Mouse (Mus musculus): Measurements from ENCODE around the gene Aoc2. TPM values are rescaled to one million over a fixed set of nuclear protein-coding genes. Genes with fewer than 3 reads are reported as not detected.

Gene Aoc2
- polyA plus RNA-seq (2016; fragmentation: Nextera tagmentation; extraction: Ambion mirVana), result 1.6 and 2.5 TPM in 2 replicates

DNA sequence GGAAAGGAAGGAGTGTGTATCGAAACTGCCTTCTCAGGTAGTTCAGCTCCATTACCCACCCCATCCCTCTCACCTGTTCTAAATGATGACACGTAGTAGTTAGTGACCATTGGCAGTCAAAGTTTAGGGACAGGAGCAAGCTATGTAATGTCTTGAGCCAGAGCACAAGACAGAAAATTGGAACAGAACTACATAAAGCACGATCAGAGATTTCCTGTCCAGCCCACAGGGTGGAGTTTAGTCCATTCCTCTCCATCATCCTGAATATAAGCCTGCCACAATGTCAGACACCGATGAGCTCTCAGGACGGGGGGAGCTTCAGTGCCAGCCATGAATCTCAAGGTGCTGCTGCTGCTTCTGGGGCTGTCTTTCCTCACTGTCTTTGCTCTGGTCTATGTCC is at the start of gene Aoc2:
TSS of gene Aoc2 (plus strand) at position 301 of the 400 bp plus-strand sequence.
- no peaks in the 10 kb centered on the region for H3K9me3 ChIP-seq (replicated peaks)
- no peaks in the 10 kb centered on the region for H3K4me1 ChIP-seq
- no peak within 1 kb of the TSS for H3K4me3 ChIP-seq
- no peak for DNase-seq (ENCODE audit: low spot score)
- no peaks in the 10 kb centered on the region for H3K27me3 ChIP-seq (ENCODE audit: low read depth, poor library complexity, severe bottlenecking)
- H3K36me3 ChIP-seq, result peaks cover 70% of the 10 kb centered on the region
- 94% methylated on average over 5 of the region's 5 CpGs for whole genome bisulfite sequencing
- H3K27ac ChIP-seq (replicated peaks), result no peak within 1 kb of the TSS

DNA sequence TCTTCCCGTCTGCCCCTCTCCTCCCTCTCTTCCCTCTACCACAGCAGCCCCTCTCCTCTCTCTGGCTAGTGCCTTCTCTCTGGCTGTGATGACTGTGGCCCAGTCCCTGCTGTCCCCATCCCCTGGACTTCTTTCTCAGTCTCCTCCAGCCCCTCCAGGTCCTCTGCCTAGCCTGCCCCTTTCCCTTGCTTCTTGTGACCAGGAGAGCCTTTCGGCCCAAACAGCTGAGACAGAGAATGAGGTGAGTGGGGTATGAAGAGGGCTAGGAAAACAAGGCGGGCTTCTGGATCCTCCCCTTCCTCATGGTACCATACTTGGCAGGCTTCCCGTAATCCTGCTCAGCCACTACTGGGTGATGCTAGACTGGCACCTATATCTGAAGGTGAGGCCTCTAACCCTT is 49.6 kb upstream of the Aoc2 start:
- Histone ChIP-seq H3K27me3 (ENCODE audit: low read depth, poor library complexity, severe bottlenecking) (peaks cover 36% of the 10 kb centered on the region), H3K36me3 (peaks cover 16% of the 10 kb centered on the region), H3K9me3 (replicated peaks) (no peaks in the 10 kb centered on the region), H3K27ac (replicated peaks) (no peak overlapping the region), H3K4me3 (peak overlapping the region; percentile 18; the same call in 1 of the 2 replicates), H3K4me1 (peaks cover 38% of the 10 kb centered on the region)
- DNase-seq (ENCODE audit: low spot score), result no peak
- 83% methylated on average over 4 of the region's 4 CpGs for WGBS

DNA sequence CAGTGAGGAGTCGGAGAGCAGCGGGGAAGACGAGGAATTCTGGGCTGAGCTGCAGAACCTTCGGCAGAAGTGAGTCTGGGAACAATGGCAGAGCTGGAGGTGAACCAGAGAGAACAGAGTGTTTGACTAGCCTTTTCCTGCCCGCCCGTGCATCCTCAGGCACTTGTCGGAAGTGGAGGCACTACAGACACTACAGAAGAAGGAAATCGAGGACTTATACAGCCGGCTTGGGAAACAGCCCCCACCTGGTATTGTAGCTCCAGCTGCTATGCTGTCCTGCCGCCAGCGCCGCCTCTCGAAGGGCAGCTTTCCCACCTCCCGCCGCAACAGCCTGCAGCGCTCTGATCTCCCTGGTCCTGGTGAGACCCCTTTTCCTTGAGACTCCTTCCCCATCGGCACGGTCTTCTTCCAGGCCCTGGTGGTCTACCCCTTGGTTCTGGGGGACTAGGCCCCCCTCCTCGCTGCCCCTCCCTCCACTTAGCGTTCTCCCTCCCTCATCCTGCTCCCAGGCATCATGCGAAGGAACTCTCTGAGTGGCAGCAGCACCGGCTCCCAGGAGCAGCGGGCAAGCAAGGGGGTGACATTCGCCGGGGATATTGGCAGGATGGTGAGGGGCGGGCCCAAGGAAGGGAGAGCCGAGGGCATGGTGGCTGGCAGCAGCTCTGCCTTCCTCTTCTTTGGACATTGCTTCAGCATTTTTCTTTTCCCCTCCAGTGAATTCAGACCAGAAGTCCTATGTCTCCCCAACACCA is 48.4 kb upstream of the Aoc2 start:
- Histone ChIP-seq H3K36me3 (peaks cover 16% of the 10 kb centered on the region), H3K27me3 (ENCODE audit: low read depth, poor library complexity, severe bottlenecking) (peaks cover 43% of the 10 kb centered on the region), H3K4me1 (peaks cover 38% of the 10 kb centered on the region), H3K9me3 (replicated peaks) (no peaks in the 10 kb centered on the region), H3K4me3 (peak overlapping the region; percentile 88), H3K27ac (replicated peaks) (peak overlapping the region; percentile 33)
- WGBS, result 29% methylated on average over 27 of the region's 27 CpGs
- peak; percentile 20 for DNase-seq (ENCODE audit: low spot score)

DNA sequence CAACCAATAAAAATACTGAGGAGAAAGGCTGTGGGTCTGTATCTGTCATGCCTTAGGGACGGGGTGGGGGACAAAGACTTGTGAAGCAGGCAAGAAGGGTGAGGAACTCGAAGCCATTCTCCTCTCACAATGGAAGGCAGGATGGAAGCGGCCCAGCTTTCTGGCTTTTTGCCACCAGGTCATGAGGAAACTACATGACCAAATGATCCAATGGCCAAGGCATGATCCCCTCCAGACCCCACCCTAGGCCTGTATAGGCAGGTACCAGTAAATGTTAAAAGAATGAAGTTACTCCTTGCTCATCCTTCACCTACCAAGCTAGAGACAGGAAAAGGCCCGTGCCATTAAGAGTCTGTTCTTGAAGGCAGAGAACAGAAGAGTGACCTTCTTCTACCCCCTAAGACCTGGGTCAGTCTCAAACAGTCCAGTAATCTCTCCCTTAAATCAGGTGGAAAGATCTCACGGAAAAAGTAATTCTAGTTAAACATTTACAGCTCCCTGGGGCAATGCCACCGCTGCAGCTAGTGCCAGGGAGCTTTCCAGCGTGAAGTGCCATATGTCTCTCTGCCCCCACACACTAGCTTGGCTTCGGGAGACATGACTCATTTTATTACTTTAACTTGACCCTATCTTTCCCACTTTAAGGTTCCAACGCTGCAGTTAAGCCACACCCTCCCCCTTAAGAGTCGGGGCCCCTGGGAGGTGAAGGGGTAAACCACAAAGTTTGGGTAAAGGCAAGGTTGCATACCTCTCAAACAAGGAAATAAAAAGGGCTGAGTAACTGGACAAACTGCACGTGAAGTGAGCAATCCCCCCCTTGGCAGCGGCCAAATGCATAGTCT is 47.3 kb upstream of the Aoc2 start:
- DNase-seq (ENCODE audit: low spot score), result no peak

DNA sequence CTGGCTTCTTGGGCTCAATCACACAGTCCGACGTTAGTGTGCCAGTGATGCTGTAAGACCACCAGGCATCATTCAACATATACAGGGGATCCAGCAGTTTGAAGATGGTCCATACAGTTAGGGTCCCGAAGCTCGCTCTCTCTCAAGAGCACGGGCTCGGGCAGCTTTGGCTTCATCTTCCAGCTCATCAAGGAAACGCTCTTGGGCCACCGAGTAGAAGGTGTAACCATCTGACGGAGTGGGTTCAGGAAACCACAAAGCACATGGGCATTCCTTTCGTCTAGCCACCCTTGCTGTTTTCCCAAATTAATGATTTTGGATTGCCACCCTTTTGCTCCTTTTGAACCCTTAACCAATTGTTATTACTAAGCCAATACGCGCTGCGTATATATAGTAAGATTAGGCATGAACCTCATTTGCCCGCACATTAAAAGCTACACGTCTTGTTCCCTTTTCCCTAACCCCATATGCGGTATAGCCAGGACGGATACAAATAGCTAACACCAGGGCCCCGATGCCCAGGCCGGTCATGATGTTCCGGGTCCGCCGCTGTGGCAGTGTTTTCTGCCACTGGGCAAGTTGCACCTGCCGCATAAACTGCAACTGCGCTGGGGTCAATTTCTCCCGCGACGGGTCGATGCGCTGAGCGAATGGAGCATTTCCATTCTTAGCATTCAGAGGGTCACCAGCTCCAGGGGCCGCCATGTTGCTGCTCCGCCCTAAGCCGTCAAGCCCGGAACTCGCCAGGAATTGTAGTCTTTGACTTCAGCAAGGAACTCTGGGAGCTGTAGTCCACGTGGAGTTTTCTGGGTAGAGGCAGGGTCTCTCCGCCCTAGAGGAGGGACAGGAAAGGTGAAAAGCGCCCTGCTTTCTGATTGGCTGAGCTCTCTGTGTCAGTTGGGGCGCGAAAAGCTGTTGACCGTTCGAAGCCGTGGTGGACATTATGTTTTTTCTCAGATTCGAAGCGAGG is 46.4 kb upstream of the Aoc2 start, which contains the start of the genes Cntd1 and Coa3:
TSS of gene Cntd1 (plus strand) at position 790 of the 970 bp plus-strand sequence.
TSS of gene Coa3 (minus strand) at position 892 of the 970 bp plus-strand sequence.
- Histone ChIP-seq H3K9me3 (replicated peaks) (no peaks in the 10 kb centered on the region), H3K36me3 (peaks cover 16% of the 10 kb centered on the region), H3K4me1 (peaks cover 47% of the 10 kb centered on the region), H3K4me3 (peak within 1 kb of the TSS; percentile 88), H3K27ac (replicated peaks) (peak within 1 kb of the TSS; percentile 88), H3K27me3 (ENCODE audit: low read depth, poor library complexity, severe bottlenecking) (peaks cover 43% of the 10 kb centered on the region)
- WGBS, result 10% methylated on average over 45 of the region's 45 CpGs
- DNase-seq (ENCODE audit: low spot score), result peak; percentile 90

More for the DNA sequence above, 47.3 kb upstream of the Aoc2 start:
- peaks cover 38% of the 10 kb centered on the region for H3K4me1 ChIP-seq
- H3K9me3 ChIP-seq (replicated peaks), result no peaks in the 10 kb centered on the region
- H3K36me3 ChIP-seq, result peaks cover 16% of the 10 kb centered on the region
- peak overlapping the region; percentile 88 for H3K4me3 ChIP-seq
- peaks cover 43% of the 10 kb centered on the region for H3K27me3 ChIP-seq (ENCODE audit: low read depth, poor library complexity, severe bottlenecking)
- WGBS, result 79% methylated on average over 12 of the region's 12 CpGs
- peak overlapping the region; percentile 88 for H3K27ac ChIP-seq (replicated peaks)

DNA sequence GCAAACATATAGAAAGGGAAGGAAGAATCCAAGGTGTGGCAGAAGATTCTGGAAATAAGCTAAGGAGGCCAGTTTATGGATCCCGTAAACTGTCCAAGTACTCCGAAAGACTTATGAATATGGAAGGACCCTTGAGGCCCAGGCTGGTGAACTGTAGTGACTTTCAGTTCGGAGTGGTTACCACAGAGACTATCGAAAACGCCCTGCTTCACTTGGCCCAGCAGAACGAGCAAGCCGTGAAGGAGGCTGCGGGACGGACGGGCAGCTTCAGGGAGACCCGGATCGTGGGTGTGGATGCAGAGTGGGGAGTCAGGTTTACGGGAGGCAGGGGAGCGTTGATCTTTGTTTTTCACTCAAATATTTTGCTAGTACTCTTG is 45.7 kb upstream of the Aoc2 start:
- Histone ChIP-seq H3K36me3 (peaks cover 16% of the 10 kb centered on the region), H3K27ac (replicated peaks) (peak overlapping the region; percentile 88), H3K4me1 (peaks cover 50% of the 10 kb centered on the region), H3K27me3 (ENCODE audit: low read depth, poor library complexity, severe bottlenecking) (peaks cover 43% of the 10 kb centered on the region), H3K4me3 (peak overlapping the region; percentile 88), H3K9me3 (replicated peaks) (no peaks in the 10 kb centered on the region)
- DNase-seq (ENCODE audit: low spot score), result no peak
- WGBS, result 58% methylated on average over 14 of the region's 14 CpGs

DNA sequence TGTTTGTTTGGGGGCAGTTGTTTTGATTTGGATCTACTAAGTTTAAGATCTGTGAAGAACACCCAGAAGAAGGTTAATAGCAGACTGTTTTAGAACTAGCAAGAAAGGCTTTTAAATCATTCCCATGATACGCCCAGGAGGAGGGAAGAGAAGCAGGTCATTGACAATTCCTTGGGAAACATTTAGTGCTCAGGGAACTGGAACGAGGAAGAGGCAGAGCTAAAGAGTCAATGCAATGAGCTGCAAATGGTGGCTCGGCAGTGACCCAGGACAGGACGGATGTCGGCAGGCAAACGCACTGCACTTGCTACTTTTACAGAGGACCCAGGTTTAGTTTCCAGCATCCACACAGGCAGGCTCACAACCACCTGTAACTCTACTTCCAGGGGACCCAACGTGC is 44.0 kb upstream of the Aoc2 start:
- 53% methylated on average over 7 of the region's 7 CpGs for WGBS
- H3K4me1 ChIP-seq, result peaks cover 45% of the 10 kb centered on the region
- H3K9me3 ChIP-seq (replicated peaks), result no peaks in the 10 kb centered on the region
- H3K27me3 ChIP-seq (ENCODE audit: low read depth, poor library complexity, severe bottlenecking), result peaks cover 34% of the 10 kb centered on the region
- peaks cover 20% of the 10 kb centered on the region for H3K36me3 ChIP-seq
- DNase-seq (ENCODE audit: low spot score), result no peak
- H3K27ac ChIP-seq (replicated peaks), result no peak overlapping the region
- no peak overlapping the region for H3K4me3 ChIP-seq

DNA sequence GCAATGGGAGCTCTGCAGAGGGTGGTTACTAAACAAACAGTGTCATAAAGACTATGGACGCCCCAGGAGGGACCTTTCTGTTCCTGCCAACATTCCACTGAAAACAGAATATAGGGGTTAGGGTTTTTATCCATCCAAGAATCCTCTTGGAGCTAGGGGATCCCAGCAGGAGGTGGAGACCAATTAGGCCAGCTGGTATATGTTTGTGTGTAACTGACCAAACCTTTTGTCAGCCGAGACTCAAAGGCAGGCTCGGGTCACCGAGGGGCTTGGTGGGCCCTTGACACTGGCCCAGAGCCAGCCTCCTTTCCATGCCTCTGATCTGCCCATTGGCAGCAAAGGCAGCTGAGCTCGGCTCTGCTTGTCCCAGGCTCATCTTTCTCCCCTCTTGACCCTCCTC is 42.0 kb upstream of the Aoc2 start:
- H3K27ac ChIP-seq (replicated peaks), result no peak overlapping the region
- WGBS, result 31% methylated on average over 5 of the region's 5 CpGs

DNA sequence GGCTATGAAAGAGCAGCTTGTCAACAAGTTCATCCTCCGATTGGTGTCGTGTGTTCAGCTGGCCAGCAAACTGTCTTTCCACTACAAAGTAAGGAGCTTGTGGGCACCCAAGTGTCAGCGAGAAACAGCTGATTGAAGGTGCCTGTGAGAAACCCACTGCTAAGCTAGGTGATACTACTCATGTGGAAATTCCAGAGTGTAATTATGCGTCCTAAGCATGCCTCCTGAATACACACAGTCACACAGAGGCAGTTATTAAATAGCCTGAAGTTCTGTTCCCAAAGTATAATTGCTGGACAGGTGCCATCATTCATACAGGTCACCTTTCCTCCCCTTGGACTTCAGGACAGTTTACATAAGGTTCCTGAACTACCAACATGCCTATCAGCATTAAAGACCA is 41.1 kb upstream of the Aoc2 start:
- peaks cover 17% of the 10 kb centered on the region for H3K27me3 ChIP-seq (ENCODE audit: low read depth, poor library complexity, severe bottlenecking)
- no peak for DNase-seq (ENCODE audit: low spot score)
- no peak overlapping the region for H3K4me3 ChIP-seq
- H3K36me3 ChIP-seq, result peaks cover 32% of the 10 kb centered on the region
- peaks cover 20% of the 10 kb centered on the region for H3K4me1 ChIP-seq
- H3K9me3 ChIP-seq (replicated peaks), result no peaks in the 10 kb centered on the region
- WGBS, result 73% methylated on average over 4 of the region's 4 CpGs
- no peak overlapping the region for H3K27ac ChIP-seq (replicated peaks)

More for the DNA sequence above, 42.0 kb upstream of the Aoc2 start:
- peaks cover 24% of the 10 kb centered on the region for H3K4me1 ChIP-seq
- H3K9me3 ChIP-seq (replicated peaks), result no peaks in the 10 kb centered on the region
- peaks cover 17% of the 10 kb centered on the region for H3K27me3 ChIP-seq (ENCODE audit: low read depth, poor library complexity, severe bottlenecking)
- H3K36me3 ChIP-seq, result peaks cover 24% of the 10 kb centered on the region
- H3K4me3 ChIP-seq, result no peak overlapping the region
- no peak for DNase-seq (ENCODE audit: low spot score)

DNA sequence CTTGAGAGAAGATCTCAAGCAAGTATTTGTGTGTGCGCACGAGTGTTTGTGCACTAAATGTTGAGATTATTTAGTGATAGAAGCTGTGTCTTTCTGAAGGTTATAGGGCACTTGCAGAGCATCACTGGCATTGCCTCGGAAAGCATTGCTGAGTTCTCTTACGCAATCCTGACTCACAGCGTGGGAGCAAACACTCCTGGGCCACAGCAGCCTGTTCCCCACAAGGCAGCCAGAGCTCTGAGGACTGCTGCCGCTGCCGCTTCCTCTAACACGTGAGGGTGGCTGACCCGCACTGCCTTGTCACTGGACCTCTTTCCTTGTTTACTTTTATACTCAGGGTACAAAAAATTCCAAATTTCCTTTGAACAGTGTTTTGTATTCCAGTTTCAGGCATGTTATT is 37.6 kb upstream of the Aoc2 start:
- H3K27ac ChIP-seq (replicated peaks), result no peak overlapping the region
- no peak for DNase-seq (ENCODE audit: low spot score)
- H3K27me3 ChIP-seq (ENCODE audit: low read depth, poor library complexity, severe bottlenecking), result no peaks in the 10 kb centered on the region
- peaks cover 67% of the 10 kb centered on the region for H3K36me3 ChIP-seq
- H3K4me3 ChIP-seq, result no peak overlapping the region
- H3K4me1 ChIP-seq, result peaks cover 12% of the 10 kb centered on the region
- no peaks in the 10 kb centered on the region for H3K9me3 ChIP-seq (replicated peaks)
- 91% methylated on average over 9 of the region's 9 CpGs for WGBS

DNA sequence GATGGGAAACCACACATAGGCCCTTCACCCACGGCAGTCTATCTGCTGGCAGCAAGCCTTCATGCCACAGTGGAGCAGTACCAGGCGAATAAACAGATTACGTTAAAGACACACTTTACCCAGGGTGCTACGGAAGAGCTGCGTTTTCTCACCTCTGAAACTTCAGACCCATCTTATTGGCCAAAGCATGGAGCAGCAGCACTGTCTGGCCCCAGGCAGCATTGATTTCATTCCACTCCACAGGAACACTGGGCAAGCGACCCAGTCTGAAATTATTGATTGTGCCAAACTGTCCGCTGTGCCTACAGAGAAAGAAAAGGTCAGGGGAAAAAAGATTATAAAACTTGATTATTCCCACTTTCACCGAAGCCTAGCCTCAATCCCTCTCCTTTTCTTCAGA is 33.6 kb upstream of the Aoc2 start:
- no peak overlapping the region for H3K27ac ChIP-seq (replicated peaks)
- no peak overlapping the region for H3K4me3 ChIP-seq
- H3K4me1 ChIP-seq, result no peaks in the 10 kb centered on the region
- WGBS, result 95% methylated on average over 8 of the region's 8 CpGs
- no peak for DNase-seq (ENCODE audit: low spot score)
- no peaks in the 10 kb centered on the region for H3K27me3 ChIP-seq (ENCODE audit: low read depth, poor library complexity, severe bottlenecking)
- peaks cover 97% of the 10 kb centered on the region for H3K36me3 ChIP-seq
- H3K9me3 ChIP-seq (replicated peaks), result no peaks in the 10 kb centered on the region

DNA sequence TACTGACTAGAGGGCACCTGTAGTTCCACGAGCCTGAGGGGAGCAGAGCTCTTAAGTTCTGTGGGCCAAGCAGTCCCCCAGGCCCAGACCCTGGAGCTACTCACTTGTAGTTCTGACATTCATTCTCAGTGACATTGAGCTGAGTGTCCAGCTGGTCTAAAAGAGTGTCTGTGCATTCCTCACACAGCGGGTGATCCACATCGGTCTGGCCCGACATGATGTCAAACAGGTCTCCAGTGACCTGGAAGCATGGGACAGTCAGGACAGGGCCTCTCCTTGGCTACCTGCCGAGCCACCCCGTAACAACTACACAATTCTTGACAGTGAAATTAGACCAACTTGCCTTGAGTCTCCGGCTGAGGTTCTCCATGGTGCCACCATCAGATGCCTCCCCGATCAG is 29.7 kb upstream of the Aoc2 start:
- Histone ChIP-seq H3K9me3 (replicated peaks) (no peaks in the 10 kb centered on the region), H3K4me3 (no peak overlapping the region), H3K36me3 (peaks cover 97% of the 10 kb centered on the region), H3K27me3 (ENCODE audit: low read depth, poor library complexity, severe bottlenecking) (no peaks in the 10 kb centered on the region), H3K27ac (replicated peaks) (no peak overlapping the region), H3K4me1 (peaks cover under 1% of the 10 kb centered on the region; the same call in 1 of the 2 replicates)
- no peak for DNase-seq (ENCODE audit: low spot score)
- 89% methylated on average over 8 of the region's 8 CpGs for WGBS
